Mouse (Mus musculus): ENCODE measurements around the gene Ghdc. TPM values are rescaled to one million over a fixed set of nuclear protein-coding genes. Genes with fewer than 3 reads are reported as not detected.

Gene Ghdc
- total and polyA plus RNA-seq, 2 experiments from 2014 or later, result 7.0 to 13.0 TPM

DNA sequence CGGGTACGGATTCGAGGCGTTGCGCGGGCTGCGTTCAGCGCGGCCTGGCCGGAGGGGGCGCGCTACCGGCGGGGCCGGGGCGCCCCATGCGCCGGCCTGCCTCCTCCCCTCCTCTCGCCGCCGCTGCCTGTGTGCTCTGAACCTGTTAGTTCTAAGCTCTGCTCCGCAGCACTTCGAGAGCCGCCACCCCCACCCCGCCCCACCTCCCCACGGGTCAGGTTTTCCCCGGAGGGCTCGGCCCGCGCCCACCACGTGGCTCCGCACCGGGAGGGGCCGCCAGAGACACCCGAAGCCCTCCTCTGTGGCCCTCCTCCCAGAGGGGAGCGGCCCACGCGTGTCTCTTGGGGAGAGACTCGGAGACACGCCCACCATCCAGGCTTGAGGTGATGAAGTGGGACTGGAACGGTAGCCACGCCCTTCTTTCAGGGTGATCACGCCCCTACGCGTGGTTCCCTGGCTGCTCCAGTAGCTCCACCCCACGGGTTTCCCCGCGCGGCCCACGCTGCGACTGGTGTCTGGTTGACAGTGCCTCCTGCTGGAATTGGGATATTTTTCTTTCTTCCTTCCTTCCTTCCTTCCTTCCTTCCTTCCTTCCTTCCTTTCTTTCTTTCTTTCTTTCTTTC, 11.0 kb downstream of the Ghdc start, which contains the start of gene Kcnh4:
Gene Kcnh4, minus strand, starts transcription at position 332 of the 623 bp plus-strand sequence.
- 0 out of 2 replicates have a peak, but pooled peaks cover 5% of the 10 kb centered on the region for H3K4me1 ChIP-seq (ENCODE audit: control insufficient read depth, insufficient read depth)
- peaks cover 45% of the 10 kb centered on the region for H3K27me3 ChIP-seq (ENCODE audit: control insufficient read depth, insufficient read depth, low read length)
- DNase-seq (ENCODE audit: low spot score) (no peak), ATAC-seq (ENCODE audit: insufficient read depth, low read depth) (no peak)
- 2% methylated on average over 50 of the region's 51 CpGs for WGBS
- H3K4me3 ChIP-seq (ENCODE audit: low read depth, low read length), result 0 out of 2 replicates have a peak within 1 kb of the TSS, but pooled peaks have one; percentile 0
- TF ChIP-seq CTCF (IDR thresholded peaks at IDR 0.05; ENCODE audit: low read depth), result no peak
- TF ChIP-seq EP300 (IDR thresholded peaks at IDR 0.05; ENCODE audit: low read depth), result no peak
- H3K9ac ChIP-seq (replicated peaks; ENCODE audit: low read depth, low read length), result no peak within 1 kb of the TSS
- peak within 1 kb of the TSS; percentile 10; the same call in 1 of the 2 replicates for H3K4me2 ChIP-seq (ENCODE audit: low read depth, low read length)
- no peaks in the 10 kb centered on the region for H3K36me3 ChIP-seq (replicated peaks; ENCODE audit: control insufficient read depth, insufficient read depth, low read length)
- no peak within 1 kb of the TSS for H3K27ac ChIP-seq (ENCODE audit: low read depth)
- no peaks in the 10 kb centered on the region for H3K9me3 ChIP-seq (replicated peaks; ENCODE audit: control insufficient read depth, low read length)

DNA sequence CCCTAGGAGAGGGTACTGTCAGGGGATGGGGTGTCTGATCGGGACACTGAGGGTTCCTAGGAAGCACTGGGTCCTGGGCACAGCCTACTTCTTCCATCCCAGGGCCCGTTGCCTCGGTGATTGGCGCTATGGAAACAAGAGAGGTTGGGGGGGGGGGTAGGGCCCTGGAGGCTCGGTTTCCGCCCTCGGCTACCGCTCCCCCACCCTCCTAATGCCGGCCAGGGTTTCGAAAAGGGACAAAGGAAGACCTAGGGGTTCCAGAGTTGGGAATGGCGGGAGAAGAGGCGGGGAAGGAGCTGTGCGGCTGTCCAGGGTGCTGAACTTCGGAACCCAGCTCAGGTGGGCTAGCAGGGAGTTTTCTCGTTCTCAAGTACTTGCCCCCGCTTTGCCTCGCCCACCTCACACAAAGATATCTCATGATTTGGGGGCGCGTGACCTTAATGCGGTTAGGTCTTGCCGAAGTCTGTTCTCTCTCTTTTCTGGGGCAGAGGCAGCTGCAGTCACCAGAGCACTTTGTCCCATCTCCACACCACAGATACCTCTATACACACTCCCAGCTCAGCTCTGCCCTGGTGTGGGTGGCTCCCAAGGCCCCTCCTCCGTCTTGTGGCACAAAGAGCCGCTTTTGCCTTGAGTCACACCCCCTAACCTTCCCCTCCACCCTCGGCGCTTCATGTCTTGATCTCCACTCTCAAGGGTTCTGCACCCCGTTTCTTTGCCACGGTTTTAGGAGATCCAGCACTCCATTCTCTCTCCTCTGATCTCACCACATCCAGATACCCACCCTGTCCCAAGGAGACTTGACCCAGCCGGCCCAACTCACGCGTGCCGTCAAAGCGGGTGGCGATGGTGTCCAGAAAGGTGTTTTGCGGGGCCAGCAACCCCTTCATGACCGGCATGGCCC, 11.8 kb downstream of the Ghdc start:
- ATAC-seq (ENCODE audit: insufficient read depth, low read depth) (no peak), DNase-seq (ENCODE audit: low spot score) (no peak)
- TF ChIP-seq CTCF (IDR thresholded peaks at IDR 0.05; ENCODE audit: low read depth), result no peak
- no peak for TF ChIP-seq EP300 (IDR thresholded peaks at IDR 0.05; ENCODE audit: low read depth)
- Histone ChIP-seq H3K36me3 (replicated peaks; ENCODE audit: control insufficient read depth, insufficient read depth, low read length) (no peaks in the 10 kb centered on the region), H3K4me1 (ENCODE audit: control insufficient read depth, insufficient read depth) (0 out of 2 replicates have a peak, but pooled peaks cover 5% of the 10 kb centered on the region), H3K4me2 (ENCODE audit: low read depth, low read length) (peak overlapping the region; percentile 10; the same call in 1 of the 2 replicates), H3K9ac (replicated peaks; ENCODE audit: low read depth, low read length) (no peak overlapping the region), H3K27me3 (ENCODE audit: control insufficient read depth, insufficient read depth, low read length) (peaks cover 45% of the 10 kb centered on the region), H3K9me3 (replicated peaks; ENCODE audit: control insufficient read depth, low read length) (no peaks in the 10 kb centered on the region), H3K4me3 (ENCODE audit: low read depth, low read length) (0 out of 2 replicates have a peak overlapping the region, but pooled peaks have one; percentile 0), H3K27ac (ENCODE audit: low read depth) (no peak overlapping the region)
- WGBS, result 3% methylated on average over 35 of the region's 35 CpGs

DNA sequence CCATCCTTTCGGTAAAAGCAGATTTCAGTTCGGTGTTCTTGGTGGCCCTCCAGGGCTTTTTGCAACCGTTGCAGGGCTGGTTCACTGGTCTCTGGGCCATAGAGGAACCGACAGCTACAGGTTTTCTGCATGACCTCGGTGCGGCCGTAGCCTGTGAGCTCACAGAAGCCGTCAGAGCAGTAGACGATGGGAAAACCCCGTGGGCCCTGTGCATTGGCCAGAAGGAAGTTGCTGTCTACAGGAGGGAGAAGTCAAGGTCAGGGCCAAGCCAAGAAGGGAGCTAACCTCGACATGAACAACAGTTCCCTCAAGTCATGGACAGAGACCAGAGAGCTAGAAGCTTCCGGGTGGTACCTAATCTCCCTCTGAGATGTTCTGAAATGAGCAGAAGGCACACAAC, 13.2 kb downstream of the Ghdc start:
- H3K9me3 ChIP-seq (replicated peaks; ENCODE audit: control insufficient read depth, low read length), result no peaks in the 10 kb centered on the region
- DNase-seq (ENCODE audit: low spot score) (no peak), ATAC-seq (ENCODE audit: insufficient read depth, low read depth) (no peak)
- WGBS, result 76% methylated on average over 12 of the region's 12 CpGs
- H3K4me1 ChIP-seq (ENCODE audit: control insufficient read depth, insufficient read depth), result 0 out of 2 replicates have a peak, but pooled peaks cover 5% of the 10 kb centered on the region
- H3K4me2 ChIP-seq (ENCODE audit: low read depth, low read length), result no peak overlapping the region
- H3K4me3 ChIP-seq (ENCODE audit: low read depth, low read length), result no peak overlapping the region
- peaks cover 42% of the 10 kb centered on the region for H3K27me3 ChIP-seq (ENCODE audit: control insufficient read depth, insufficient read depth, low read length)
- no peaks in the 10 kb centered on the region for H3K36me3 ChIP-seq (replicated peaks; ENCODE audit: control insufficient read depth, insufficient read depth, low read length)
- TF ChIP-seq EP300 (IDR thresholded peaks at IDR 0.05; ENCODE audit: low read depth) (no peak), CTCF (IDR thresholded peaks at IDR 0.05; ENCODE audit: low read depth) (no peak)
- H3K27ac ChIP-seq (ENCODE audit: low read depth), result no peak overlapping the region
- H3K9ac ChIP-seq (replicated peaks; ENCODE audit: low read depth, low read length), result no peak overlapping the region

DNA sequence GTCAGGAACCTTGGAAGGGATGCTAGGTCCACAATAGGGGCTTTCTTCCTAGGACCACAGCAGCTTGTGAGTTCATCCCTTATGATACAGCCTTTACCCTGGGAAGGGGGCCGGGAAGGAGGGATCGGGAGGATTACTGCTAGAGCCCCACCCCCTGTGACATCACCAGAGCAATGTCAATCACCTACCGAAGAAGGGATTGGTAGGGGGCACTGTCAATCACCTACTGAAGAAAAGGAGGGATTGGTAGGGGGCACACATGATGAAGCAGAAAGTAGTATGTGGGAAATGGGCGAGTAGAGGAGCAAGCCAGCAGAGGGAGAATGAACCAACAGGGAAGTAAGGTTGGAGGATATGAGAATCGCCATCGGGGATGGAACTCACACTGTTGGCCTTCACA, 14.3 kb downstream of the Ghdc start:
- no peaks in the 10 kb centered on the region for H3K36me3 ChIP-seq (replicated peaks; ENCODE audit: control insufficient read depth, insufficient read depth, low read length)
- no peak for DNase-seq (ENCODE audit: low spot score)
- ATAC-seq (ENCODE audit: insufficient read depth, low read depth), result no peak
- H3K9ac ChIP-seq (replicated peaks; ENCODE audit: low read depth, low read length), result no peak overlapping the region
- peaks cover 35% of the 10 kb centered on the region for H3K27me3 ChIP-seq (ENCODE audit: control insufficient read depth, insufficient read depth, low read length)
- 0 out of 2 replicates have a peak, but pooled peaks cover 5% of the 10 kb centered on the region for H3K4me1 ChIP-seq (ENCODE audit: control insufficient read depth, insufficient read depth)
- H3K4me2 ChIP-seq (ENCODE audit: low read depth, low read length), result no peak overlapping the region
- H3K9me3 ChIP-seq (replicated peaks; ENCODE audit: control insufficient read depth, low read length), result no peaks in the 10 kb centered on the region
- no peak overlapping the region for H3K4me3 ChIP-seq (ENCODE audit: low read depth, low read length)
- no peak for TF ChIP-seq EP300 (IDR thresholded peaks at IDR 0.05; ENCODE audit: low read depth)
- TF ChIP-seq CTCF (IDR thresholded peaks at IDR 0.05; ENCODE audit: low read depth), result no peak
- no peak overlapping the region for H3K27ac ChIP-seq (ENCODE audit: low read depth)
- 63% methylated on average over 6 of the region's 6 CpGs for WGBS

DNA sequence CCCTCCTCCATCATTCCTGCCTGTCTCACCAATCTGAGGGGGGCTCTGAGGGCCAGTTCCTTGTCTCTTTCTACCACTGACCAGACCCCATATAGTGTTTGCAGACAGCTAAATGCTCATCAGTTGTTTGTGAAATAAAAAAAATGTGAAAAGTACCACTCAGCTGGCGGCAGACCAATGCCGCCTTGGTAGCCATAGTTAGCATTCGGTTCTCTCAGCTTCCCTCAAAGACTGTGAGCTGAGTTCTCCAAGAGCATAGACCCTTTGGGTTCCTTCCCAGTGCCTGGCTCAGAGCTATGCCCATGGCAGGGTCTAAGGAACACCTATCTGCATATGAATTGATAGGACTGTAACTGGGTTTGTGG, 16.1 kb downstream of the Ghdc start:
- H3K9ac ChIP-seq (replicated peaks; ENCODE audit: low read depth, low read length), result no peak overlapping the region
- no peak overlapping the region for H3K27ac ChIP-seq (ENCODE audit: low read depth)
- H3K4me2 ChIP-seq (ENCODE audit: low read depth, low read length), result no peak overlapping the region
- H3K27me3 ChIP-seq (ENCODE audit: control insufficient read depth, insufficient read depth, low read length), result peaks cover 28% of the 10 kb centered on the region
- 82% methylated on average over 3 of the region's 3 CpGs for WGBS
- no peak for DNase-seq (ENCODE audit: low spot score)
- H3K4me3 ChIP-seq (ENCODE audit: low read depth, low read length), result no peak overlapping the region
- H3K4me1 ChIP-seq (ENCODE audit: control insufficient read depth, insufficient read depth), result 0 out of 2 replicates have a peak, but pooled peaks cover 3% of the 10 kb centered on the region
- ATAC-seq (ENCODE audit: insufficient read depth, low read depth), result no peak
- TF ChIP-seq EP300 (IDR thresholded peaks at IDR 0.05; ENCODE audit: low read depth), result no peak
- TF ChIP-seq CTCF (IDR thresholded peaks at IDR 0.05; ENCODE audit: low read depth), result no peak
- no peaks in the 10 kb centered on the region for H3K9me3 ChIP-seq (replicated peaks; ENCODE audit: control insufficient read depth, low read length)
- no peaks in the 10 kb centered on the region for H3K36me3 ChIP-seq (replicated peaks; ENCODE audit: control insufficient read depth, insufficient read depth, low read length)

Data from heart, postnatal 0 days (tissue).